Mouse (Mus musculus) CH12.LX (cell line): ENCODE measurements around the gene Macrod2. TPM values are rescaled to one million over a fixed set of nuclear protein-coding genes. Genes with fewer than 3 reads are reported as not detected.

Experiments
- DNase-seq: peaks from one replicate; pipeline ENCODE4 v3.0.0-alpha.2; 2013; ENCODE audit errors: extremely low read depth
- H3K27ac ChIP-seq: 2 replicates; pipeline ENCODE4 v1.5.1; 2012; ENCODE audit warnings: low read depth, mild to moderate bottlenecking, control low read depth, moderate library complexity; ENCODE audit not compliant: insufficient read depth
- H3K27me3 ChIP-seq: replicated peaks from 2 replicates; pipeline ENCODE3; 2012; ENCODE audit warnings: inconsistent platforms
- H3K36me3 ChIP-seq, 2 experiments: replicated peaks in 1 of 2; 2 replicates each; pipeline versions ENCODE3 to v1.6.1; 2012; ENCODE audit warnings: inconsistent platforms in 1 of 2, low read length in 1 of 2, mild to moderate bottlenecking in 1 of 2, mixed read lengths in 1 of 2, moderate library complexity in 1 of 2; ENCODE audit not compliant: control insufficient read depth in 1 of 2, insufficient read depth in 1 of 2
- H3K4me1 ChIP-seq, 2 experiments: 2 replicates each; pipeline ENCODE4 v1.6.1; 2012; ENCODE audit warnings: inconsistent platforms in 1 of 2, moderate library complexity in 1 of 2; ENCODE audit not compliant: insufficient read depth in 2 of 2, control insufficient read depth in 1 of 2
- H3K4me2 ChIP-seq: 2 replicates; pipeline ENCODE4 v1.6.1; 2012; ENCODE audit warnings: low read depth, mild to moderate bottlenecking, control low read depth; ENCODE audit not compliant: poor library complexity, insufficient read depth, severe bottlenecking
- H3K4me3 ChIP-seq, 3 experiments: fragments of 150-350 bp in 1 of 3; sonication (generic) in 1 of 3; replicated peaks in 1 of 3; 2 replicates each; pipeline versions ENCODE3 to v1.5.1; 2011 to 2012; ENCODE audit warnings: low read depth in 2 of 3, low read length in 2 of 3, mild to moderate bottlenecking in 2 of 3, moderate library complexity in 2 of 3, control low read depth in 1 of 3, improper control_type of control experiment in 1 of 3, inconsistent platforms in 1 of 3, mixed read lengths in 1 of 3; ENCODE audit not compliant: poor library complexity in 1 of 3
- H3K79me2 ChIP-seq: replicated peaks from 2 replicates; pipeline ENCODE4 v1.6.1; 2012; ENCODE audit warnings: mild to moderate bottlenecking, moderate library complexity; ENCODE audit not compliant: control insufficient read depth, poor library complexity, insufficient read depth, severe bottlenecking; ENCODE audit errors: extremely low read depth
- H3K9ac ChIP-seq: 2 replicates; pipeline ENCODE4 v1.6.1; 2012; ENCODE audit warnings: low read depth, mild to moderate bottlenecking, control low read depth, moderate library complexity; ENCODE audit not compliant: insufficient read depth
- H3K9me3 ChIP-seq: replicated peaks from 2 replicates; pipeline ENCODE3; 2012; ENCODE audit warnings: low read length, inconsistent platforms, mixed read lengths
- CHD2 ChIP-seq: IDR thresholded peaks from 2 replicates; pipeline ENCODE4 v1.6.1; 2011; ENCODE audit warnings: low read length, improper control_type of control experiment
- CTCF ChIP-seq, 2 experiments: IDR thresholded peaks in 1 of 2; conservative IDR thresholded peaks in 1 of 2; 2 replicates each; pipeline ENCODE4 v1.5.1; 2011 to 2012; ENCODE audit warnings: low read depth in 2 of 2, low read length in 2 of 2, improper control_type of control experiment in 1 of 2, inconsistent platforms in 1 of 2, mild to moderate bottlenecking in 1 of 2, moderate library complexity in 1 of 2
- E2F4 ChIP-seq: IDR thresholded peaks from 2 replicates; pipeline ENCODE4 v1.6.1; 2011; ENCODE audit warnings: low read depth, low read length, improper control_type of control experiment; ENCODE audit not compliant: insufficient replicate concordance
- ELF1 ChIP-seq: IDR thresholded peaks from 2 replicates; pipeline ENCODE4 v1.6.1; 2014; ENCODE audit warnings: low read depth, mild to moderate bottlenecking, inconsistent platforms, low read length, improper control_type of control experiment
- ETS1 ChIP-seq: conservative IDR thresholded peaks from 2 replicates; pipeline ENCODE4 v1.6.1; 2012; ENCODE audit warnings: low read depth, mild to moderate bottlenecking, inconsistent platforms, low read length, improper control_type of control experiment, moderate library complexity
- JUN ChIP-seq: IDR thresholded peaks from 2 replicates; pipeline ENCODE4 v1.6.1; 2011; ENCODE audit warnings: low read depth, mild to moderate bottlenecking, low read length, improper control_type of control experiment, moderate library complexity; ENCODE audit not compliant: insufficient read depth
- MAFK ChIP-seq: IDR thresholded peaks from 2 replicates; pipeline ENCODE4 v1.6.1; 2011; ENCODE audit warnings: low read length, improper control_type of control experiment; ENCODE audit not compliant: insufficient replicate concordance
- MAX ChIP-seq: IDR thresholded peaks from 2 replicates; pipeline ENCODE4 v1.6.1; 2011; ENCODE audit warnings: low read length, improper control_type of control experiment
- POLR2A ChIP-seq: IDR thresholded peaks from 2 replicates; pipeline ENCODE4 v1.6.1; 2011; ENCODE audit warnings: low read depth, mild to moderate bottlenecking, improper control_type of control experiment, low read length
- SIN3A ChIP-seq: IDR thresholded peaks from 2 replicates; pipeline ENCODE4 v1.6.1; 2012; ENCODE audit warnings: low read length, improper control_type of control experiment, inconsistent platforms
- USF1 ChIP-seq: IDR thresholded peaks from 2 replicates; pipeline ENCODE4 v1.6.1; 2014; ENCODE audit warnings: low read depth, mild to moderate bottlenecking, inconsistent platforms, low read length, improper control_type of control experiment
- USF2 ChIP-seq: conservative IDR thresholded peaks from 2 replicates; pipeline ENCODE4 v1.6.1; 2011; ENCODE audit warnings: low read depth, low read length, improper control_type of control experiment
- ZC3H11A ChIP-seq: IDR thresholded peaks from 2 replicates; pipeline ENCODE4 v1.6.1; 2012; ENCODE audit warnings: low read depth, mild to moderate bottlenecking, inconsistent platforms, low read length, improper control_type of control experiment
- ZKSCAN1 ChIP-seq: IDR thresholded peaks from 2 replicates; pipeline ENCODE4 v1.6.1; 2012; ENCODE audit warnings: low read depth, inconsistent platforms, low read length, improper control_type of control experiment, borderline replicate concordance
- ZNF384 ChIP-seq: IDR thresholded peaks from 2 replicates; pipeline ENCODE4 v1.6.1; 2012; ENCODE audit warnings: low read depth, low read length, improper control_type of control experiment, inconsistent platforms
- dilution Hi-C: fragments of 300-500 bp; cut with MboI; formaldehyde crosslinking; loops from 2 replicates; pipeline ENCODE4 v1.14.3; 2020; ENCODE audit warnings: low sequenced_read_pairs; ENCODE audit not compliant: extremely low pct_unique_long_range_greater_than_20kb, extremely low pct_ligation_motif_present
- in situ Hi-C: fragments of 300-500 bp; cut with MboI; formaldehyde crosslinking; loops from 3 replicates; pipeline ENCODE4 v1.14.3; 2019; ENCODE audit warnings: low sequenced_read_pairs, low pct_ligation_motif_present, low pct_unique_long_range_greater_than_20kb, mixed read lengths
- polyA plus RNA-seq: library from polyadenylated mRNA; unstranded; fragments of >175 nt; gene quantifications from 2 replicates; pipeline ENCODE4 v1.2.1, GENCODE M21; 2012; ENCODE audit warnings: low read depth; ENCODE audit not compliant: insufficient read length
- total RNA-seq, 2 experiments: library from RNA; depleted of rRNA; stranded (reverse); fragments of 300-350 nt in 1 of 2; fragments of >200 nt in 1 of 2; gene quantifications; 2 replicates each; pipeline ENCODE4 v1.2.3; 2012 to 2014

The Macrod2 gene
- total RNA-seq (2012; rRNA removed) (not detected in 2 replicates), total RNA-seq (2014; rRNA removed) (not detected in 2 replicates), polyA plus RNA-seq (not detected in 2 replicates)

DNA sequence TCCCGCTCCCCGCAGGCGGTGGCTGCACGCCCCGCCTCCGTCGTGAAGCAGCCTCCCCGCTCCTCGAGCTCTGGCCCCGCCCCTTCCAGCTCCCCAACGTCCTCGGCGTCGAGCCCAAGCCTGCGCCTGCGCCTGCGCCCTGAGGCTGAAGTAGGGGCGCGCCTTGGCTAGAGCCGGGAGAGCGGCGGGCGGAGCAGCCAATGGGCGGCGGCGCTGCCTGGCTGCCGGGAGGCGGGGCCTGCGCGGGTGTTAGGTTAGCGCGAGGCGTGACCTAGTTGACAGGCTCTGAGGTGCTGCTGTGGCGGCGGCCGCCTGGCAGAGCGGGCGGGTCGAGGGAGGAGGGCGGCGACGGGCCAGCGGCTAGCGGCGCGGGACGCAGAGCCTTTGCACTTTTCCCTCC, at the start of gene Macrod2:
Macrod2 (plus strand) TSS at position 131 of the 400 bp plus-strand sequence.
- Histone ChIP-seq H3K36me3 (no peaks in the 10 kb centered on the region), H3K9ac (no peak within 1 kb of the TSS), H3K79me2 (no peaks in the 10 kb centered on the region), H3K4me2 (no peak within 1 kb of the TSS), H3K4me3 (no peak within 1 kb of the TSS), H3K27me3 (no peaks in the 10 kb centered on the region), H3K27ac (no peak within 1 kb of the TSS), H3K4me1 (no peaks in the 10 kb centered on the region), H3K9me3 (peaks cover 6% of the 10 kb centered on the region)
- TF ChIP-seq ZC3H11A (no peak), ELF1 (no peak)
- dilution Hi-C loops (no loop called here), in situ Hi-C loops (no loop called here)
- DNase-seq: no peak

DNA sequence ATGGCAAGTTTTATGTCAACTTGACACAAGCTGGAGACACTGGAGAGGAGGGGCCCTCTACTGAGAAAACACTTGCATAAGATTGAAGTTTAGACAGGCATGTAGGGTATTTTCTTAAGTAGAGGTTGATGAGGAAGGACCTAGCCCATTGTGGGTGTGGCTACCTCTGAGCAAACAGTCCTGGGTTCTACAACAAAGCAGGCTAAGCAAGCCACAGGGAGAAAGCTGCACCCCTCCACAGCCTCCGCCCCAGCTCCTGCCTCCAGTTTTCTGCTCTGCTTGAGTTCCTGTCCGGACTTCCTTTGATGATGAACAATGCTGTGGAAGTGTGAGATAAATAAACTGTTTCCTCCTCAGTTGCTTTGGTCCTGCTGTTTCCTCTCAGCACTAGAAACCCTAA, 35.2 kb upstream of the Macrod2 start:
- Histone ChIP-seq H3K4me3 (no peak overlapping the region), H3K27me3 (no peaks in the 10 kb centered on the region), H3K4me1 (no peaks in the 10 kb centered on the region), H3K36me3 (no peaks in the 10 kb centered on the region), H3K9me3 (no peaks in the 10 kb centered on the region), H3K4me2 (no peak overlapping the region), H3K79me2 (no peaks in the 10 kb centered on the region), H3K9ac (no peak overlapping the region), H3K27ac (no peak overlapping the region)
- no peak for DNase-seq
- in situ Hi-C loops: no loop called here
- no peak for TF ChIP-seq ZNF384
- no peak for TF ChIP-seq CTCF (conservative IDR thresholded peaks at IDR 0.05 in 1 of 2, IDR thresholded peaks at IDR 0.05 in 1 of 2; ENCODE audit: low read depth in 2 of 2, low read length in 2 of 2)
- TF ChIP-seq USF2: no peak
- TF ChIP-seq E2F4: no peak
- TF ChIP-seq JUN: no peak
- no peak for TF ChIP-seq ZC3H11A
- dilution Hi-C loops: no loop called here

DNA sequence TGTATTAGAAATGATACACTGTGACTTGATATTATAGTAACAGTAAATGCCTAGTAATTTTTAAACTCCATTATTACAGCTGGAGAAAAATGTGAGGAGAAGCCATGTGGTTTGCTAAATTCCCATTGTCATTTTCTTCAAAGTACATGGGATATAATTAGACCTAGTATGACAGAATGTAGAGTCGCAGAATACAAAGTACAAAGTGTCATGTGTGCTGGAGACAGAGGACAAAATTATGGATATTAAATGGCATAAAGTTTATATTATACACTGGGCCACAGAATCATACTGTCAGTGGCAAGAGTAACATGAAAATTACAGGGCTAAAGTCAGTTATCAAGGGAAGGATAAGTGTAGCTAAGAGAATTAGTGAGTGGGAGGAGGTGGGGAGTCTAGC, 30.3 kb upstream of the Macrod2 start:
- TF ChIP-seq E2F4 (no peak), CHD2 (no peak), USF1 (no peak), SIN3A (no peak), POLR2A (no peak), ETS1 (no peak), MAX (no peak), ZKSCAN1 (no peak), MAFK (no peak)
- no peak overlapping the region for H3K9ac ChIP-seq
- in situ Hi-C loops: no loop called here
- H3K36me3 ChIP-seq: no peaks in the 10 kb centered on the region
- dilution Hi-C loops: no loop called here
- no peaks in the 10 kb centered on the region for H3K27me3 ChIP-seq
- H3K79me2 ChIP-seq: no peaks in the 10 kb centered on the region
- DNase-seq: no peak
- H3K4me3 ChIP-seq: no peak overlapping the region
- H3K27ac ChIP-seq: no peak overlapping the region
- H3K4me1 ChIP-seq: no peaks in the 10 kb centered on the region
- no peaks in the 10 kb centered on the region for H3K9me3 ChIP-seq
- H3K4me2 ChIP-seq: no peak overlapping the region
